Mouse (Mus musculus): ENCODE data around the gene Fam149b.

DNA sequence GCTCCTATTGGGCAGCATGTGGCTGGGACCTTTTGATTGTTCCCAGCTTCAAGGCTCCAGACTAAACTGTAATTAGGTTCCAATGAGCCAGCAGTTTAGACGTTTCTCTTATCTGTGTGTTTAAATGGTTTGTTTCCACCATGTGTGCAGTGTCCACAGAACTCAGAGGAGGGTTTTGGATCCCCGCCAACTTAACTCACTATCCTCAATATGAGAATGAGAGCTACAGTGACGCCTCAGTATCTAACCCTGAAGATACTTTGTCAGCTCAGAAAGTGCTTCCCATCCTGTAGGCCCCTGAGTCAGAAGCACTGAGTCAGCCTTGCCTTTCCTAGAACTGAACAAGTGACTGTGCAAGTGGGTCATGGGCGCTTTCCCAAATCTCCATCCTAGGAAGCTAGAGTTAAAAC, 29.2 kb downstream of the Fam149b start:
- TF ChIP-seq GATA1 (IDR thresholded peaks at IDR 0.05; ENCODE audit: low read length) (no peak), TAL1 (IDR thresholded peaks at IDR 0.05; ENCODE audit: low read length) (no peak)
